Mouse (Mus musculus) CH12.LX (cell line): Measurements from ENCODE around the gene Cdkn2aip. TPM values are rescaled to one million over a fixed set of nuclear protein-coding genes. Genes with fewer than 3 reads are reported as not detected.

Experiments
- DNase-seq: peaks from one replicate; pipeline ENCODE4 v3.0.0-alpha.2; 2013; ENCODE audit errors: extremely low read depth
- H3K27ac ChIP-seq: 2 replicates; pipeline ENCODE4 v1.5.1; 2012; ENCODE audit warnings: low read depth, mild to moderate bottlenecking, control low read depth, moderate library complexity; ENCODE audit not compliant: insufficient read depth
- H3K27me3 ChIP-seq: replicated peaks from 2 replicates; pipeline ENCODE3; 2012; ENCODE audit warnings: inconsistent platforms
- H3K36me3 ChIP-seq, 2 experiments: replicated peaks in 1 of 2; 2 replicates each; pipeline versions ENCODE3 to v1.6.1; 2012; ENCODE audit warnings: inconsistent platforms in 1 of 2, low read length in 1 of 2, mild to moderate bottlenecking in 1 of 2, mixed read lengths in 1 of 2, moderate library complexity in 1 of 2; ENCODE audit not compliant: control insufficient read depth in 1 of 2, insufficient read depth in 1 of 2
- H3K4me1 ChIP-seq, 2 experiments: 2 replicates each; pipeline ENCODE4 v1.6.1; 2012; ENCODE audit warnings: inconsistent platforms in 1 of 2, moderate library complexity in 1 of 2; ENCODE audit not compliant: insufficient read depth in 2 of 2, control insufficient read depth in 1 of 2
- H3K4me2 ChIP-seq: 2 replicates; pipeline ENCODE4 v1.6.1; 2012; ENCODE audit warnings: low read depth, mild to moderate bottlenecking, control low read depth; ENCODE audit not compliant: poor library complexity, insufficient read depth, severe bottlenecking
- H3K4me3 ChIP-seq, 3 experiments: fragments of 150-350 bp in 1 of 3; sonication (generic) in 1 of 3; replicated peaks in 1 of 3; 2 replicates each; pipeline versions ENCODE3 to v1.5.1; 2011 to 2012; ENCODE audit warnings: low read depth in 2 of 3, low read length in 2 of 3, mild to moderate bottlenecking in 2 of 3, moderate library complexity in 2 of 3, control low read depth in 1 of 3, improper control_type of control experiment in 1 of 3, inconsistent platforms in 1 of 3, mixed read lengths in 1 of 3; ENCODE audit not compliant: poor library complexity in 1 of 3
- H3K79me2 ChIP-seq: replicated peaks from 2 replicates; pipeline ENCODE4 v1.6.1; 2012; ENCODE audit warnings: mild to moderate bottlenecking, moderate library complexity; ENCODE audit not compliant: control insufficient read depth, poor library complexity, insufficient read depth, severe bottlenecking; ENCODE audit errors: extremely low read depth
- H3K9ac ChIP-seq: 2 replicates; pipeline ENCODE4 v1.6.1; 2012; ENCODE audit warnings: low read depth, mild to moderate bottlenecking, control low read depth, moderate library complexity; ENCODE audit not compliant: insufficient read depth
- H3K9me3 ChIP-seq: replicated peaks from 2 replicates; pipeline ENCODE3; 2012; ENCODE audit warnings: low read length, inconsistent platforms, mixed read lengths
- BHLHE40 ChIP-seq: IDR thresholded peaks from 2 replicates; pipeline ENCODE4 v1.6.1; 2011; ENCODE audit warnings: mild to moderate bottlenecking, low read depth, low read length, improper control_type of control experiment
- CTCF ChIP-seq, 2 experiments: IDR thresholded peaks in 1 of 2; conservative IDR thresholded peaks in 1 of 2; 2 replicates each; pipeline ENCODE4 v1.5.1; 2011 to 2012; ENCODE audit warnings: low read depth in 2 of 2, low read length in 2 of 2, improper control_type of control experiment in 1 of 2, inconsistent platforms in 1 of 2, mild to moderate bottlenecking in 1 of 2, moderate library complexity in 1 of 2
- IRF4 ChIP-seq: IDR thresholded peaks from 2 replicates; pipeline ENCODE4 v1.6.1; 2014; ENCODE audit warnings: low read depth, mild to moderate bottlenecking, inconsistent platforms, low read length, improper control_type of control experiment
- JUND ChIP-seq: conservative IDR thresholded peaks from 2 replicates; pipeline ENCODE4 v1.6.1; 2011; ENCODE audit warnings: low read depth, low read length, improper control_type of control experiment
- MAFK ChIP-seq: IDR thresholded peaks from 2 replicates; pipeline ENCODE4 v1.6.1; 2011; ENCODE audit warnings: low read length, improper control_type of control experiment; ENCODE audit not compliant: insufficient replicate concordance
- MXI1 ChIP-seq: IDR thresholded peaks from 2 replicates; pipeline ENCODE4 v1.6.1; 2011; ENCODE audit warnings: mild to moderate bottlenecking, low read depth, low read length, improper control_type of control experiment
- MYC ChIP-seq: IDR thresholded peaks from 2 replicates; pipeline ENCODE4 v1.6.1; 2011; ENCODE audit warnings: low read depth, mild to moderate bottlenecking, improper control_type of control experiment, low read length
- NELFE ChIP-seq: IDR thresholded peaks from 2 replicates; pipeline ENCODE4 v1.6.1; 2011; ENCODE audit warnings: low read depth, low read length, improper control_type of control experiment
- POLR2A ChIP-seq: IDR thresholded peaks from 2 replicates; pipeline ENCODE4 v1.6.1; 2011; ENCODE audit warnings: low read depth, mild to moderate bottlenecking, improper control_type of control experiment, low read length
- RCOR1 ChIP-seq: conservative IDR thresholded peaks from 2 replicates; pipeline ENCODE4 v1.6.1; 2012; ENCODE audit warnings: low read depth, mild to moderate bottlenecking, inconsistent platforms, low read length, improper control_type of control experiment
- SIN3A ChIP-seq: IDR thresholded peaks from 2 replicates; pipeline ENCODE4 v1.6.1; 2012; ENCODE audit warnings: low read length, improper control_type of control experiment, inconsistent platforms
- TBP ChIP-seq: conservative IDR thresholded peaks from 2 replicates; pipeline ENCODE4 v1.6.1; 2011; ENCODE audit warnings: low read depth, low read length, improper control_type of control experiment
- TCF12 ChIP-seq: IDR thresholded peaks from 2 replicates; pipeline ENCODE4 v1.6.1; 2014; ENCODE audit warnings: low read depth, mild to moderate bottlenecking, inconsistent platforms, low read length, improper control_type of control experiment
- UBTF ChIP-seq: IDR thresholded peaks from 2 replicates; pipeline ENCODE4 v1.6.1; 2012; ENCODE audit warnings: low read depth, mild to moderate bottlenecking, inconsistent platforms, low read length, improper control_type of control experiment, moderate library complexity
- USF2 ChIP-seq: conservative IDR thresholded peaks from 2 replicates; pipeline ENCODE4 v1.6.1; 2011; ENCODE audit warnings: low read depth, low read length, improper control_type of control experiment
- dilution Hi-C: fragments of 300-500 bp; cut with MboI; formaldehyde crosslinking; loops from 2 replicates; pipeline ENCODE4 v1.14.3; 2020; ENCODE audit warnings: low sequenced_read_pairs; ENCODE audit not compliant: extremely low pct_unique_long_range_greater_than_20kb, extremely low pct_ligation_motif_present
- in situ Hi-C: fragments of 300-500 bp; cut with MboI; formaldehyde crosslinking; loops from 3 replicates; pipeline ENCODE4 v1.14.3; 2019; ENCODE audit warnings: low sequenced_read_pairs, low pct_ligation_motif_present, low pct_unique_long_range_greater_than_20kb, mixed read lengths
- polyA plus RNA-seq: library from polyadenylated mRNA; unstranded; fragments of >175 nt; gene quantifications from 2 replicates; pipeline ENCODE4 v1.2.1, GENCODE M21; 2012; ENCODE audit warnings: low read depth; ENCODE audit not compliant: insufficient read length
- total RNA-seq, 2 experiments: library from RNA; depleted of rRNA; stranded (reverse); fragments of 300-350 nt in 1 of 2; fragments of >200 nt in 1 of 2; gene quantifications; 2 replicates each; pipeline ENCODE4 v1.2.3; 2012 to 2014

Cdkn2aip gene
- total and polyA plus RNA-seq, 3 experiments, result 7.1 to 15.5 (median 8.7) TPM

DNA sequence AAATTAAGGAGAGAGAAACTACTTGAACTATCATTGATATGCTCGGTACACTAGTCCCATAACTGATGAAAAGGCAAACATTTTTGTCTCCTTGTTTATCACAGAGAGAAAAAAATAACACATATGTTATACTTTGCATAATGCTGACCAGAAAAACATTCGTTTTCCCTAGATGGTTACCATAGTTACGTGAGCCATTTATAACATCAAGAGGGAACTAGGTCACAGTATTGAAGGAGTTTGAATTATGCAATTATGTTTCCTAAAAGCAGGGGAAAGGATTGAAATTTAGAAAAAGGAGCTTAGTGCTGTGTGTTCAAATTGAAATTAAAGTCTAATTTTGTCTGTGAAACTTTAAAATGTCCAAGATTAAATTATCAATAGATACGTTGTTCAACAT lies 33.4 kb downstream of the Cdkn2aip start:
- Histone ChIP-seq H3K27ac (no peak overlapping the region), H3K36me3 (peaks cover 0 to 5% of the 10 kb centered on the region in 2 experiments), H3K9me3 (no peaks in the 10 kb centered on the region), H3K27me3 (no peaks in the 10 kb centered on the region), H3K4me2 (no peak overlapping the region), H3K4me3 (no peak overlapping the region), H3K9ac (no peak overlapping the region), H3K79me2 (no peaks in the 10 kb centered on the region), H3K4me1 (peaks cover 0 to 9% of the 10 kb centered on the region in 2 experiments; a peak in 2 of 4 replicates)
- DNase-seq, result no peak
- no peak for TF ChIP-seq RCOR1
- dilution Hi-C loops (no loop called here), in situ Hi-C loops (loop anchor here (25.0 kb wide), 1 partner anchor 293 kb away; no protein-coding TSS in a partner anchor)

DNA sequence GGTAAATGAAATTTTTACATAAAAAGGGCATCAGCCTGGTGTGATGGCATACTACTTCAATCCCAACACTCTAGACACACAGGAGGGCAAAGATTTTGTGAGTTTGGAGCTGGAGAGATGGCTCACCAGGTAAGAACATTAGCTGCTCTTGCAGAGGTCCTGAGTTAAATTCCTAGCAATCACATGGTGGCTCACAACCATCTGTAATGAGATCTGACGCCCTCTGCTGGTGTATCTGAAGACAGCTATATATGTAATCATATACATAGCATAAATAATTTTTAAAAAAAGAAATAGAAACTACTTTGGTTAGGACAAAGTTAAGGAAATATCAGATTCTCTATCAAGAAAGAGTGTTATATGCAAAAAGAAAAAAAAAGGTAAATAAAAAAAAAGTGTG lies 34.1 kb downstream of the Cdkn2aip start:
- Histone ChIP-seq H3K79me2 (no peaks in the 10 kb centered on the region), H3K27me3 (no peaks in the 10 kb centered on the region)
- dilution Hi-C loops, result no loop called here
- TF ChIP-seq CTCF (conservative IDR thresholded peaks at IDR 0.05 in 1 of 2, IDR thresholded peaks at IDR 0.05 in 1 of 2; ENCODE audit: low read depth in 2 of 2, low read length in 2 of 2), result 0 out of 4 replicates have a peak, but pooled peaks of 1 of the 2 experiments have one; percentile 3
- TF ChIP-seq USF2, result no peak
- TF ChIP-seq, all 38 proteins: peak for 1
- Histone ChIP-seq H3K27ac (no peak overlapping the region), H3K4me3 (no peak overlapping the region), H3K36me3 (peaks cover 0 to 5% of the 10 kb centered on the region in 2 experiments), H3K9me3 (no peaks in the 10 kb centered on the region), H3K4me1 (peaks cover 0 to 9% of the 10 kb centered on the region in 2 experiments; a peak in 2 of 4 replicates), H3K4me2 (no peak overlapping the region), H3K9ac (no peak overlapping the region)
- in situ Hi-C loops, result loop anchor here (5.0 to 25.0 kb wide), 3 partner anchors 33 to 292 kb away; partner anchors contain the start of genes Cdkn2aip, Rwdd4a and Trappc11
- no peak for DNase-seq

DNA sequence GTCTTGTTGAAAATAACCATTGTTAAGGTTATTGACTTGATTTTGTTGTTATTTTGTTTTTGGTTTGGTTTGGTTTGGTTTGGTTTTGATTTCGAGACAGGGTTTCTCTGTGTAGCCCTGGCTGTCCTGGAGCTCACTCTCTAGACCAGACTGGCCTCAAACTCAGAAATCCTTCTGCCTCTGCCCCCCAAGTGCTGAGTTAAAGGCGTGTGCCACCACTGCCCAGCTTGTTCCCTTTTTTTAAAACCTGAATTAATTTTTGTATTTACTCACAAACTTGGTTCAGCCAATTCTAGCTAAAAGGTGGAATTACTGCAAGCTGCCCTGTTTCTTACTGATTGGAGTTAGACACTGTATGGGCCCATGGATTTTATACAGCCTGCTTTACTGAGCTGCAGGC lies 37.1 kb downstream of the Cdkn2aip start:
- in situ Hi-C loops, result loop anchor here (5.0 to 25.0 kb wide), 3 partner anchors 36 to 289 kb away; partner anchors contain the start of genes Cdkn2aip, Rwdd4a and Trappc11

More for the DNA sequence above, 37.1 kb downstream of the Cdkn2aip start:
- Histone ChIP-seq H3K4me3 (peak overlapping the region; percentile 59 to 97 (median 83)), H3K27me3 (no peaks in the 10 kb centered on the region), H3K79me2 (peaks cover 4% of the 10 kb centered on the region; the same call in 1 of the 2 replicates)
- TF ChIP-seq RCOR1 (no peak), USF2 (no peak), MXI1 (no peak), SIN3A (no peak), POLR2A (no peak), MAFK (no peak), MYC (no peak), TCF12 (no peak), UBTF (no peak), JUND (no peak), IRF4 (no peak), TBP (no peak), NELFE (no peak), BHLHE40 (no peak)
- TF ChIP-seq, all 38 proteins: peak for 0
- Histone ChIP-seq H3K9me3 (no peaks in the 10 kb centered on the region), H3K4me2 (peak overlapping the region; percentile 80), H3K36me3 (peaks cover 0 to 3% of the 10 kb centered on the region in 2 experiments), H3K27ac (no peak overlapping the region), H3K4me1 (peaks cover 0 to 17% of the 10 kb centered on the region in 2 experiments; a peak in 2 of 4 replicates), H3K9ac (peak overlapping the region; percentile 86)
- dilution Hi-C loops, result no loop called here
- no peak for DNase-seq
